Mouse (Mus musculus) cerebellum, adult (tissue): ENCODE results near the gene Rpl31.

Experiments used
- ATAC-seq: cut with Nextera tagmentation; 2 replicates; pipeline ENCODE4 v1.9.2; 2017; ENCODE audit warnings: mild to moderate bottlenecking, moderate library complexity, mixed read lengths; ENCODE audit not compliant: insufficient number of reproducible peaks, low FRiP score, low TSS enrichment

Gene Rpl31

GRCm38 (mm10) chr1:39394096-39394495 is 26.5 kb downstream of the Rpl31 start:
- ATAC-seq, result no peak

GRCm38 (mm10) chr1:39394650-39395049 is 27.0 kb downstream of the Rpl31 start:
- ATAC-seq, result no peak

- no peak for ATAC-seq
Observed at GRCm38 (mm10) chr1:39396347-39396746, 28.7 kb downstream of the Rpl31 start.

GRCm38 (mm10) chr1:39398284-39398683 is 30.6 kb downstream of the Rpl31 start:
- ATAC-seq, result no peak

- no peak for ATAC-seq
Observed at GRCm38 (mm10) chr1:39399228-39399627, 31.6 kb downstream of the Rpl31 start.

GRCm38 (mm10) chr1:39400173-39400572 is 32.5 kb downstream of the Rpl31 start:
- no peak for ATAC-seq

GRCm38 (mm10) chr1:39407108-39407507 is 39.5 kb downstream of the Rpl31 start:
- no peak for ATAC-seq

- no peak for ATAC-seq
Observed at GRCm38 (mm10) chr1:39408123-39408522, 40.5 kb downstream of the Rpl31 start.

- no peak for ATAC-seq
Observed at GRCm38 (mm10) chr1:39408668-39409067, 41.0 kb downstream of the Rpl31 start.

GRCm38 (mm10) chr1:39410085-39410821 is 42.6 kb downstream of the Rpl31 start:
- no peak for ATAC-seq

GRCm38 (mm10) chr1:39417817-39418216 is 50.2 kb downstream of the Rpl31 start:
- ATAC-seq, result no peak

- ATAC-seq, result no peak
Observed at GRCm38 (mm10) chr1:39418852-39419251, 51.2 kb downstream of the Rpl31 start.

- no peak for ATAC-seq
Observed at GRCm38 (mm10) chr1:39420987-39421386, 53.3 kb downstream of the Rpl31 start.
